Mouse (Mus musculus): ENCODE measurements around the gene Krtap5-1. TPM values are rescaled to one million over a fixed set of nuclear protein-coding genes. Genes with fewer than 3 reads are reported as not detected.
"Not testable (repeated sequence)": the region's sequence is repeated elsewhere in the genome, so short reads cannot be mapped to it uniquely, and the experiment has no call there.

Krtap5-1 gene
- not detected for total RNA-seq (2022)

DNA sequence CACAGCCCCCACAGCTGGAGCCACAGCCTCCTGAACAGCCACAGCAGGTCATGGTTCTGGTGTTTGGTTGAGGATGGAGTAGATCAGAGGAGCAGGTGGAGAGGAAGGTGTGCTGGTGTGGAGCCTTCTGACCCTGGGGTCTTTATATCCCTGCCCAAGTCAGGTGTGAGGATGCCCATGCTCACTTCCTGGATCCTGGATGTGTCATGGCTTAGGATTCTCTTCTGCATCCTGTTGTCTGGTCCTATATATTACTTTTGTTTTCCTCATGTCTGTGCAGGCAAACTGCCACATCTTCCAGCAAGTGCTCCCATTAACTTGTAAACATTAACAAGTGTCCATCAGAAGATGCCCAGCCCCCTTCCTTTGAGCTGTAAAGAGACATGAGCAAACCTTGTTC, at the start of gene Krtap5-1:
Gene Krtap5-1 (minus strand): TSS at position 101 of the 400 bp plus-strand sequence.
- not testable (repeated sequence) for DNase-seq (ENCODE audit: low spot score in 2 of 2)

DNA sequence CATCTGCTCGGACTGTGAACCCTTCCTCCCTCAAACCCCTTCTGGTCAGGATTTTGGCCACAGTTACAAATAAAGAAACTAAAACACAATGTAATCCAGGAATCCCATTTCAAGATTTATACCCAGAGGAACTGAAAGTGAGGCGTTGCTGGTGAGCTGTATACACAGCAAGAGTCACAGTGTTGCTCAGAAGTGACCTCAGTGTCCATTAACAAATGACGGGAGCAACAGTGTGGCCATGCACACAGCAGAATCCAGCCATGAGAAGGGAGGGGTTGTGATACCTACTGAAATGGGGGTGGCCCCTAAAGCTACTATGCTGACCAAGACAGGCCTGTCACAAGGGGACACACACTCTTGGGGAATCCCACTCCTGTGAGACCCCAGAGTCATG, 45.3 kb upstream of the Krtap5-1 start:
- DNase-seq (ENCODE audit: low spot score in 2 of 2), result no peak

DNA sequence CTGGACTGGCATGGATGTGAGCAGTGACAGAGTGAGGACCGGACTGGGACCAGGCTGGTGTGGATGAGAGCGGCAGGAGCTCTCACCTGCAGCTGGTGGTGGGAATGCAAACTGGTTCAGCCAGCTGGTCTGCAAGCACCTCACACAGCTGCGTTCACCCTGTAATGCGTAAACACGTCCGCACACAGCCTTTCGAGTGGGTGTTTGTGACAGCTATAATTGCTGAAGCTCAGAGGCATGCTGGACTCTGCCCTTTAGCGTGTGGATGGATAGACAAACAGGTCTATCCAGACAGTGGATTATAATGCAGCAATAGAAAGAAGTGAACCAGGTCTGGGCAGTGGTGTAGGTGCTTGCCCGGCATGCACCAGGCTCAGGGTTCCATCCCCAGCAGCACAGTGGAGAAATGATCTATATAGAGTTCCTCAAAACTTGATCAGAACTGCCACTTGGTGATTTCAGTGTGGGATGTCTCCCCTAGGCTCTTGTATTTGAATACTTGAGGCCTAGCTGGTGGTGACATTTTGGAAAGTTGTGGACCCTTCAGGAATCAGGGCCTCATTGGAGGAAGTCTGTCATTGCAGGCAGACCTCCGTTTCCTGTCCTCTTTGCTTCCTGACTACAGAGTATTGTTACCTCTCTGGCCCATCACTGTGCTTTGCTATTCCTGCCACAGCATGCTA, 44.8 kb upstream of the Krtap5-1 start:
- no peak for DNase-seq (ENCODE audit: low spot score in 2 of 2)

DNA sequence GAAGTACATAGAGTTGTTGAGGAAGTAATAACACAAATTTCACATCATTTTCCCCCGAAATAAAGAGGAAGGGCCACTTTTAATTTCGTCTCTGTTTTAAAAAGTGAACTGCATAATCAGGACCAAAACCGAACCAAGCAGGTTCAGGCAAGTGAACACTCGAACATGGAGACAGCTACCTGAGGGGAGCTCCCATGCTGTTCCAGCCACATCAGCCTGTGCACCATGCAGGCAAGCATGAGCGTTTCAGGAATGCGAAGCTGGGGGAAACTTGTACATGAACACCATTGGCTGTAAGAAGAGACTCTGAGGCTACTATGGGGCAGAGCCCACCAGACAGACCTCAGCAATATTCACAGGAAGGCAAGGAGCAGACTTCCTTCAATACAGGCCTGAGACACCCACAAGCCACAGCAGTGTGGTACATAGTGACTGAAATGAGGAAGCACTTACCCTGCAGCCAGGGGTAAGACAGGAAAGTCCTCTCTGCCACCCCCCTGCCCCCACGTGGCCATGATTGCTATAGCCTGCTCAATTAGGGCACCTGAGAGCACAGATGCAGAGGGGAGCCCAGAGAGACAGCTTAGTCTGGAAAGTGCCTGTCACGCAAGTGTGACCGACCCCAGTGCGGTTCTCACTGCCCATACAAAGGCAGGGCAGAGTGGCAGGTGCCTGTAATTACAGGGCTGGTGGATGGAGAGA, 43.5 kb upstream of the Krtap5-1 start:
- no peak for DNase-seq (ENCODE audit: low spot score in 2 of 2)

DNA sequence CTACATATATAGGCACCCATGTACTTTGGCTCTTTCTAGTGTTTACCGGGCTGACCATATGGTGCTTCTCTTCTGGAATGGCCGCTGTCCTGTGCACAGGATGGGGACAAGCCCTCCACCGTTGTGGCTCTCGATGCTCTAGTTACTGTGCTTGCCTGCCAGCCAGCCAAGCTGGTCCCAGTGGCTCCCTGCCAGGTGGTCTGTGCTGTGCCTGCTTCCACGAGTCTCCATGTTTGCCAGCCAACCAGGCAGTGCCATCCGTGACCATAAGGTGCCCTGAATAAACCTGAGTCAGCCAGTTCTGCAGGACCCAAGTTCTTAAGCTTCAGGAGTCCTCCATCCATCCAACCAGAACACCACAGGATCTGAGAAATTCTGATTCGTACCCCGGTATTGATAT, 38.2 kb upstream of the Krtap5-1 start:
- no peak for DNase-seq (ENCODE audit: low spot score in 2 of 2)

DNA sequence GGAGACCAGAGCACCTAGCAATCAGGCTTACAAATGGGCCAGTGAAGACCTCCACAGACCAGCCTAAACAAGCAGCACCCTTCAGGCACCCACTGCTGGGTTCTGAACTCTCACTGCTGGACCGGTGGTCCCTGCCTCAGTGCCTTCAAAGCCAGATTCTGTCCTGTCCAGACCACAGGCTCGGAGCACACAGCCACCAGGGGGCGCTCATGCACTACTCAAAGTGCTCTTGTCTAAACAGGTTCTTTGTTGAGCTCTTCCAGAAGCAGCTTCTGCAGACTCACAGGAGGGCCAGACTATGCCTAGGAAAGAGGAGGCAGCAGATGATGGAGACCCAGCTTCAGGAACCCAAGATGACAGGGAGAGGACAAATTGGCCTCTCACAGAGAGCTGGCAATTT, 37.3 kb upstream of the Krtap5-1 start:
- peak; percentile 70 to 83 for DNase-seq (ENCODE audit: low spot score in 2 of 2)

DNA sequence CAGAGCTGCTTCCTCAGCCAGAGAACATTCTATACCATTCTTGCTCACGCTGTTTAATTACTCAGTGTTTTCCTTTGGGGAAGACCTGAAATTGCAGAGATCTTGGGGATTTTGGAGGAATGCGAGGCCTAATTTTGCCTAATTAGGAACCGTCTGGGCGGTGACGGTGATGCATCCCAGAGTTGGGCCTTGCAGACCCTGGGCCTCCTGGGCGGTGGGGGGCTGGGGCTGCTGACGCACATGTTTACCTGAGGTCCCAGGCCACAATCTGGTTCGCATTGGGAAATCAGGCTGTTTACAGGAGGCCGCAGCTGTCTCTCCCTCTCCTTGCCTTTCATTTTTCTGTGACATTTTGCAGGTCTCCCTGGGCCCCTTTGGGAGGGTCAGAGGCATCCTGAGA, 35.8 kb upstream of the Krtap5-1 start:
- DNase-seq (ENCODE audit: low spot score in 2 of 2), result not testable (repeated sequence)

DNA sequence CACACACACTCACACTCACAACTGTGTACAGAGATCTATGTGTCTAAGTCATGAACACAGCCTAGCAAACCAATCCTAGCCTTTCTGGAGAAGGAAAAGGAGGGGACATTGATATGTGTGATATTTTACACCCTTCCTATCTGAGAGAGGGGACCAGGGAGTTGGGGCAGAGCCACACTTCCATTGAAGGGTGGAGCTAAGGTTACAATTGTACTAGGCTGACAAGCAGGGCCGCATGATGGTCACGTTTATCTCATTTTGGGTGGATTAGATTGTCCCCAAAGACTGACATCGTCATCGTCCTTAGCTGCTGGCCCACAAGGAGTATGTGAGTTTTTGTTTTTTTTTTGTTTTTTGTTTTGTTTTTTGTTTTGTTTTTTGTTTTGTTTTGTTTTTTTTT, 34.4 kb upstream of the Krtap5-1 start:
- DNase-seq (ENCODE audit: low spot score in 2 of 2), result no peak

DNA sequence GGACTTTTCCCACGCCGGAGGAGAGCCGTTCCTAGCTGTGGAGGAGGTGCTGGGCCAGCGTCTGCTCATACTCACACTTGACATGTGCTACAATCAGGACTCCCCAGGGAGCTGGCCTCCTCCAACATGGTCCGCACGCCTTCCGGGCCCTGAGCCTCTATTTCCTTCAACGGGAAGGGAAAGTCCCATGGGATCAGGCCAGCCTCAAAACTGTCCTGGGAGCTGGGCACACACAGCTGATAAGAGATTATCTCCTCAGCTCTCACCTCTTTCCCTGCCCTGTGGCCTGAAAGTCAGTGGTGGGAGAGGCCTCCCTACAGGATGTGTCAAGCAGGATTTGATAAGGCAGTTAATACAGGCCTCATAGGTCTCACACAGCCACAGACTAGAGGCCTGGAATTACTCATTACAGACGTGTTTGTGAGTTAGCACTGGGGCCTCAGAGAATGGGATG, 33.4 kb upstream of the Krtap5-1 start:
- no peak for DNase-seq (ENCODE audit: low spot score in 2 of 2)

DNA sequence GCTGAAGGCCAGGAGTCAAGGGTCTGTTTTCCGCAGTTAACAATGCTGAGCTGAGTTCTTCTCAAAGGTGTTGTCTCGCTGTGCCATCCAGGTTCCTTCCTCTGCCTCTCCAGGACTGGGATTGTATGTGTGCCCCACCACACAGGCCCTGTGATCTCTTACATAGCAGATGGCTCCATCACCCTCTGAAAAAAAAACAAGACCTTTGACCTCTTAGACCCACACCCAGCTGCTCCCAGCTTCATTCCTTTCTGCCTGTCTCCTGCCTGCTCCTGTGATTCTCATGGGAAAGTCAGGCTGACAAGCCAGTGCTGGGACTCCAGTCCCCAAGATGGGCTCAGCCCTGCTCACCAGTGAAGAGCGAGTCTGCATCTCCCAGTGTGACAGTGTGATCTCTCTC, 31.6 kb upstream of the Krtap5-1 start:
- no peak for DNase-seq (ENCODE audit: low spot score in 2 of 2)

DNA sequence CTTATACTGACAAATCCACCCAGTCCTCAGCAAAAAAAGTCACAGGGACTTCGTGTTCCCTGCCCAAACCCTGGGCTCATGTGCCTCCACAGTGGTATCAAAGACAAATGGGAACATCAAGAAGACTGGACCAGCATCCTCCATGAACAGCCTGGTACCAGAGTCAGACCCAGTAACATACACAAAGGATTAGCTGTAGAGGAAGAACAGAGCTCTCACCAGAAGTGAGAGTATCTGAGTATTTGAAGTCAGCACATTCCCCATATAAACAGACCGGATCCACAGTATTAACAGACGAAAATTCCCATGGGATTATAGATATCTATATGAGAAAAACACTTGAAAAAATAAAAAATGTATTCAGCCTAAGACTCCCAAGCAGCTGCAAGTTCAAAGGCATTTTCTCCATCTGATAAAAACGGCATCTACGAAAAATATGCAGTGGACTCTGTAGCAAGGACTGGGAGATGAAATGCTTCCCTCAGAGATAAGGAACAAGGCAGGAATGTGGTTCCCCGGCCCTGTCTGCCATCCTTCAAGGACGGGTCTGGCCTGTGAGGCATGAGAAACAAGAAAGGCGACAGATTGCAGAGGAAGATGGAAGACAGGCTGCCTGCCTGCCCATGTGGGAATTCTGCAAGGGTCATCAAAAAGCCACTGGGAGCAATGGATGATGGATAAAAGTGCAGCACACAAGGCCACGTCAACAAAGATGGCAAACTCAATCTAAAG, 30.0 kb upstream of the Krtap5-1 start:
- no peak for DNase-seq (ENCODE audit: low spot score in 2 of 2)

DNA sequence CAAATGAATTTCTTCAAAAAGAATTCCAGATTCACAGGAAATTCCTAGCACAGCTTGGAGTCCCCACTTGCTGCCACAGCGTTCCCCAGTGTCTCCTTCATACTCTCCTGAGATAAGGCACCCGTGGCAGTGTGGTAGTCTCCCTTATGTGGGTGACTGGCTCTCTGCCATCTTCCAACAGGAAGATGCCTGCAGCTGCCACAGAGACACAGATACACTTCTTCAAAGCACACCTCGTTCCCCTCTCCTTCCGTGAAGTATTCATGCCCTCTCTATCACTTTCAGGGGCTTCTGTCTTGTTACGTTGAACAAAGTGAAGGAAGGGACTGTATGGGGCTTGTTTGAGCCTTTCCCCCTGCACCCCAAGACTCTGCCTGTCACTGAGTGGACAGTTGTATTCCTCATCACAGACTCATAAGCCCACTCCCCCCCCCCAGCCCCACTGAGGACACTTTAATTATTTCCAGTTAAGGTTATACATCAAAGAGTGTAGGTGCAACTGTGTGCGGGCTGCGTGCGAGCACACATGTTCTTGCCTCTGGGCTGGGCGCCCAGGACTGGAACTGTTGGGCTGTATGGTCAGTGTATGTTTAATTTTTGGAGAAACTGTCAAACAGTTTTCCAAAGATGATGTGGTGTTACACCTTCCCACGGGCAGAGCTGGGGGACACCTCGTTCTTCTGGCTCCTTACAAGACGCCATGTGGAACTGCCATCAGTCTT, 26.6 kb upstream of the Krtap5-1 start:
- no peak for DNase-seq (ENCODE audit: low spot score in 2 of 2)

DNA sequence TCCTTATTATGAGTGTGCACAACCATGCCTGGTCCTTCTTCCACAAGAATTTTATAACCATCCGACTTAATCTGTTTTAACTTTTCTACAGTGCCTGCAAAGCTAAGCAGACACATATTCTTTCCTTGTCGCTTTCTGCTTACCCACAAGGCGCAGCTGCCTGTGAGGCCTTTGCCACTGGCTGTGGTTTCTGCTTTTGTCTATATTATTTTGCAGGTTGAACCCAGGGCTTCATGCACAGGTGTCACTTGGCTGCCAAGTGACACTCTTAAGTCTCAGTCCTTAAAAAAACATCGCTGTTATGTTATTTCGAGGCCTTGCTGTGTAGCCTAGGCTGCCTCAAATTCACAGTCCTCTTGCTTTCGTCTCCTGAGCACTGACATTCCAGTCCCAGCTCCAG, 25.7 kb upstream of the Krtap5-1 start:
- no peak for DNase-seq (ENCODE audit: low spot score in 2 of 2)

DNA sequence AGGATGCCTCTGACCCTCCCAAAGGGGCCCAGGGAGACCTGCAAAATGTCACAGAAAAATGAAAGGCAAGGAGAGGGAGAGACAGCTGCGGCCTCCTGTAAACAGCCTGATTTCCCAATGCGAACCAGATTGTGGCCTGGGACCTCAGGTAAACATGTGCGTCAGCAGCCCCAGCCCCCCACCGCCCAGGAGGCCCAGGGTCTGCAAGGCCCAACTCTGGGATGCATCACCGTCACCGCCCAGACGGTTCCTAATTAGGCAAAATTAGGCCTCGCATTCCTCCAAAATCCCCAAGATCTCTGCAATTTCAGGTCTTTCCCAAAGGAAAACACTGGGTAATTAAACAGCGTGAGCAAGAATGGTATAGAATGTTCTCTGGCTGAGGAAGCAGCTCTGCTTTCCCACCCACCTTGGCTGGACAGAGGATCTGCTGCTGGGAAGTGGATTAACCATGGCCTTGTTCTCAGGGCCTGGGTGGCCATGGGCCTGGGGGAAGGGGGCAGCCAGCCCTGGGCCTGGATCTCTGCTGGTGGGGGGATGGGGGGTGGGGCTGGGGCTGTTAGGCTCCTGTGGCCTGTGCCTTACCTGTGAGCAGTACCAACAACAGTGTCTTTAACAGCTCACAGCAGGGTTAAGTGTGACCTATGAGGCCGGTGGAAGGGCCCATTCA, 24.9 kb upstream of the Krtap5-1 start:
- DNase-seq (ENCODE audit: low spot score in 2 of 2), result not testable (repeated sequence)

DNA sequence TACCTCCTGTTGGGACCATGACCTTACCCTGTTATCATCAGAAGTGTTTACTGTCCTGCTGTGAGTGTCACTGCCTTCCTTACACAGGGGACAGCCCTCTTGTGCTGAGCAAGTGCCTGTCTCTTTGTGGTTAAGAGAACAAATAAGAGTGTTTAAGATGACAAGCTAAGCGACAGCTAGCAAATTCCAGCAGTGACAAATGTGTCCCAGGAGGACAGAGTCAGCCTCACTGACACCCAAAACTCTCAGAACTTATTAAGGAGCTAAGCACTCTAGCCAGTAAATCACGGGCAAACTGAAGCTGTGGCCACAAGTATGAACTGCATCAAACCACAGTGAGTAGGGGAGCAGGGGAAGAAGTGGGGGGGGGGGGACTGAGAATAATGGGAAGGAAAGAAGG, 24.0 kb upstream of the Krtap5-1 start:
- DNase-seq (ENCODE audit: low spot score in 2 of 2), result no peak

DNA sequence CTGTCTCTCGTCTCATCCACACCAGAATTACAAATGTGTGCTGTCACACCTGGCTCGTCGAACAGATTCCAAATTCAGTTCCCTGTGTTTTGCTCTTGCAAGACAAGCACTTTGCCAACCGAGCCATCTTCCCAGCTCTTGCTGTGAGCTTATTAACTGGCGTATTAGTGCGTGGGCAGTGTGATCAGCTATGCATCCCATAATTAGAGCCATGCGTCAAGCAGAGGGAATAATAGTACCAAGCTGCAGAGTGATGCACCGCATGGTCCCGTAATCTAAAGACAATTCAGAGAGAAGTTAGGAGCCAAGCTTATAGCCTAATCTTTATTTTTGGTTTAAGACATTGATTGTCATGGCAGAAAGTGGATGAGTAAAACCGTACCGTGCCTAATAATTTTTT, 22.2 kb upstream of the Krtap5-1 start:
- no peak for DNase-seq (ENCODE audit: low spot score in 2 of 2)

DNA sequence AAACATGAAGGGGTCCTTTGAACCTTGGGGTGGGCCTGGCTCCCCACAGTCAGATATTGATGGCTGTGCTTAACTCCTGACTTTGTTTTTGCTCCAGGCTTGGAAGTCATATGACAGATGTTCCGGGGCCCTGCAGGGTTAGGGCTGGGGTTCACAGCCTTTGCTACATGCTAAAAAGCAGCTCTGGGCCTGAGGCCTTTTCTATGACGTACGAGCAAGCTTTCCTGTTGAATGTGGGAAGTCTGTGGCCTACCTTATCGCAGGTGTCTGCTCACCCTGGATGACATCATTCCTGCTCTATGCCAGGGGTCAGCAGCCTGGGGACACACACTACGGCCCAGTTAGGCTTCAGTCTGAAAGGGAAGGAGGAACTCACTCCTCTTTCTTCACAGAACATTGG, 20.3 kb upstream of the Krtap5-1 start:
- DNase-seq (ENCODE audit: low spot score in 2 of 2), result no peak

DNA sequence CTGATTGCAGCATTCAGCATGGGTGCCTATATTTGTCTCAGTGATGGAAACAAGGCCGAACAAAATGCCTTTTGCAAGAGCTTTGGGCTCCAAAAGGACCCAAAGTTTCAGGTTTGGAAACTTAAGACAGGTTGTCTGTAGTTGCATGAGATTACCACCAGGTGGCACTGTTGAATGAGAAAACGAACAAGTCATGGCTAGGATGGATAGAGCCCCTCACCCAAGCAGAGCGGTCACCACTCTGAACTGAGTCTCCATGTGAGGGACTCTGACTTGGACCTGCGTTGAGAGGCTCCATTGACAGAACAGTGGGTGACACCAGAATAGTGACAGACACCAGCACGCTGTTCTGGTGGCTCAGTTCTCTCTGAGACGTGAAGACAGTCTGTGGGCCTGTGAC, 19.6 kb upstream of the Krtap5-1 start:
- peak in 1 of 2 experiments; percentile 15 for DNase-seq (ENCODE audit: low spot score in 2 of 2)

DNA sequence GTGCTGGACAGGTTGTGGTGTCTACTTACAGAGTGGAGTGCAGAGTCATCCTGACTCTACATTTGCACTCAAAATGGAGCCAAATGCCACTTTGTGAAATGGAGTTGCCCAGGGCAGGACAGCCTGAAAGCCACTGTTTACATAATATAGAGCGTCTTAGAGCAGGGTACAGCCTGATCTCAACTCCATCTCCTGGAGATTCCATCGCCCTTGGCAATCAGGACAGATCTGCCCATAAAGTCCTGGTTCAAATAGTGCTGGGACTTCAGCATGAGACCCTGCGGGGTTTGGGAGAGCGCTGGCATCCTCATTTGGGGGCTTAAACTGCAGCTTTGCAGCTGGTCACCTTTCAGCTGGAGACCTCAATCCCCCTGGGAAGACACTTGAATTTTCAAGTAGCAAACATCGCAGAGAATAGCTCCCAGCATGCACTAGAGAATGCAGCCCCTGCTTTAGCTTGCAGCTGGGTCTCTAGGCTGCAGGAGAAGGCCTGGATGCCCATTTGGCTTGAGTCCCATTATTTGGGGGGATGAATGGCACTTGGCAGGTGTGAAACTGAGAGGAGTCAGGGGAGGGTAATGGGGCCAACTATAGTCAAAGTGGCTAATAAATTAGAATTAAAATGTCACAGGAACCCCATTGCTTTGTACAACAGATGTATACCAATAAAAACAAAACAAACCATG, 17.8 kb upstream of the Krtap5-1 start:
- DNase-seq (ENCODE audit: low spot score in 2 of 2), result no peak

DNA sequence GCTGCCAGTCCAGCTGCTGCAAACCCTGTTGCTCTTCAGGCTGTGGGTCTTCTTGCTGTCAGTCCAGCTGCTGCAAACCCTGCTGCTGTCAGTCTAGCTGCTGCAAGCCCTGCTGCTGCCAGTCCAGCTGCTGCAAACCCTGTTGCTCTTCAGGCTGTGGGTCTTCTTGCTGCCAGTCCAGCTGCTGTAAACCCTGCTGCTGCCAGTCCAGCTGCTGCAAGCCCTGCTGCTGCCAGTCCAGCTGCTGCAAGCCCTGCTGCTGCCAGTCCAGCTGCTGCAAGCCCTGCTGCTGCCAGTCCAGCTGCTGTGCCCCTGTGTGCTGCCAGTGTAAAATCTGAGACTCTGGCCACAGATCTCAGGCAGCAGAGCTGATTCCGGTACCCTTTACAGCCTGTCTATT, 7.0 kb upstream of the Krtap5-1 start:
- not testable (repeated sequence) for DNase-seq (ENCODE audit: low spot score in 2 of 2)

DNA sequence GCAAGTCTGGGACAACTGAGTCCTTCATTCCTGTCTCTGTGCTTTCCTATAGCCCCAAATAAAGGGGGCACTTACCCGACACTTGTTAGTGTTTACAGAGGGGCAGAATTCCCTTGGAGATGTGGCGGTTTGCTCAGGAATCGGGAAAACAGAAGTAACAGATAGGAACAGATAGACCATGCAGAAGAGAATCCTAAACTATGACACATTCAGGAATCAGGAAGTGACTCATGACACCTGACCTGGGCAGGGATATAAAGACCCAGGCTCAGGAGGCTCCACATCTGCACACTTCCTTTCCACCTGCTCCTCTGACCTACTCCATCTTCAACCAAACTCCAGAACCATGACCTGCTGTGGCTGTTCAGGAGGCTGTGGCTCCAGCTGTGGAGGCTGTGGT, 6.3 kb upstream of the Krtap5-1 start, which contains the start of gene Krtap5-4:
Gene Krtap5-4 (plus strand): TSS at position 301 of the 400 bp plus-strand sequence.
- no peak for DNase-seq (ENCODE audit: low spot score in 2 of 2)

Measured in left cerebral cortex, adult 8-10 months (tissue).